Mouse (Mus musculus): ENCODE measurements at regions not wholly inside any gene's neighbourhood (a gene's known extent, or its start where the extent isn't known, plus 50 kb on each side); places are given as distances from the start of the nearest gene placed in this dataset.

DNA sequence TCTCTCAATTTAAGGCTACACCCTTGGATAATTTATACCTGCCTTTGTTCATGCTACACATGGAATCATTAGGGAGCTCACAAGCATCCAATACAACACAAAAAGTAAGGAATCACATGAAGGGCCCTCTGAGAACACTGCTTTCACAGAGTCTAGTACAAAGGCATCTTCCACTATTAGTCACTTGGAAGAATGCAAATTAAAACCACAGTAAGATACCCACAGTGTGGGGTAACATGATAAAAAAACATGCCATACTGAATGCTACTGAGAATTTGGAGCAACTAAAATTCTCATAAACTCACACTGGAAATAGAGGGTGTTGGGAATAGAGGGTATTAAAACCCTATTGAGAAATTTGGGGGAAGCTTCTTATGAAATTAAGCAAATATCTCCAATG lies 197.6 kb upstream of the Tent5a start:
- Histone ChIP-seq H3K9ac (no peak overlapping the region), H3K4me3 (ENCODE audit: low read depth, low read length) (no peak overlapping the region), H3K27me3 (ENCODE audit: insufficient read depth, low read length) (no peaks in the 10 kb centered on the region), H3K4me2 (no peak overlapping the region), H3K27ac (ENCODE audit: low read depth) (no peak overlapping the region), H3K9me3 (ENCODE audit: low read depth, low read length) (no peaks in the 10 kb centered on the region), H3K36me3 (ENCODE audit: insufficient read depth) (no peaks in the 10 kb centered on the region), H3K4me1 (ENCODE audit: insufficient read depth) (no peaks in the 10 kb centered on the region)
- ATAC-seq (ENCODE audit: insufficient read depth) (no peak), DNase-seq (no peak)
- no peak for TF ChIP-seq CTCF (IDR thresholded peaks at IDR 0.05; ENCODE audit: low read depth)

DNA sequence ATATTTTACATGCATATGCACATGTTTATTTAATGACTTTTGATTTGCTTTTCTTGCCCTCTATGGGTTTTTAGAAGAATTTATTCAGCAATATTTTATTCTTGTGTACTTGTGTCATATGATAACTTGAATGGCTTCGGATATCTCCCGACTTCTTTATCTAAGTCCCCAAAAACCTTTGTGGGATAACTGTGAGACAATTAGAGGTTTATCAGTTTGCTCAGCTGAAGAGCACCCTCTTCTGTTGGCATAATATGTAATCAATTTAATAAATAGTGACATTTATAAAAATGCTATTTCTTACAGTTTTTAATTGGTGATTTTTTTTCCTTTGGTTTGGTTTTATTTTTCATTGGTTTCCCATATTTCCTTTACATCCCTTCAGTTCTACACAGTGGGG lies 194.2 kb upstream of the Tent5a start:
- Histone ChIP-seq H3K9me3 (ENCODE audit: low read depth, low read length) (no peaks in the 10 kb centered on the region), H3K4me2 (no peak overlapping the region), H3K27ac (ENCODE audit: low read depth) (no peak overlapping the region), H3K9ac (no peak overlapping the region), H3K27me3 (ENCODE audit: insufficient read depth, low read length) (no peaks in the 10 kb centered on the region), H3K4me3 (ENCODE audit: low read depth, low read length) (no peak overlapping the region), H3K4me1 (ENCODE audit: insufficient read depth) (no peaks in the 10 kb centered on the region), H3K36me3 (ENCODE audit: insufficient read depth) (no peaks in the 10 kb centered on the region)
- no peak for ATAC-seq (ENCODE audit: insufficient read depth)
- WGBS, result 62% methylated on average over 2 of the region's 2 CpGs
- TF ChIP-seq CTCF (IDR thresholded peaks at IDR 0.05; ENCODE audit: low read depth), result no peak
- no peak for DNase-seq

DNA sequence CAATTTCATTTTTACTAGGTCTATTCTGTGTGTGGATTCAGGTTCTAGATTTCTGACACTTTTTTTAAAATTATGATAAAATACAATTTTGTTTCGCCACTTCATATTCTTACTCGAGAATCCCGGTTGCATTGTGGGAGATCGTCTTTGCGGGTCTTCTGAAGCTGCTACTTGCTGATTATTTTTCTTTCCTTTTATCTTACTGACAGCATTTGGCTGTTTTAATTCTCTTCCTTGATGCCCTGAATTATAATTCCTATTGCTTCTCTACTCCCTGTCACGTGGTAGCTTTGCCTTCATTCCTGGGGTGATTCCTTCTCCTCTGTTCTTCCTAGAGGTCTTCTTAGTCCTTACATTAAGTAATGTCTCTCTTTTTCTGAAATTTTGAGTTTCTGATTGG lies 193.8 kb upstream of the Tent5a start:
- Histone ChIP-seq H3K27ac (ENCODE audit: low read depth) (no peak overlapping the region), H3K9me3 (ENCODE audit: low read depth, low read length) (no peaks in the 10 kb centered on the region), H3K36me3 (ENCODE audit: insufficient read depth) (no peaks in the 10 kb centered on the region), H3K4me3 (ENCODE audit: low read depth, low read length) (no peak overlapping the region), H3K4me2 (no peak overlapping the region), H3K4me1 (ENCODE audit: insufficient read depth) (no peaks in the 10 kb centered on the region), H3K9ac (no peak overlapping the region), H3K27me3 (ENCODE audit: insufficient read depth, low read length) (no peaks in the 10 kb centered on the region)
- DNase-seq, result no peak
- whole genome bisulfite sequencing, result 70% methylated on average over 6 of the region's 6 CpGs
- no peak for ATAC-seq (ENCODE audit: insufficient read depth)
- TF ChIP-seq CTCF (IDR thresholded peaks at IDR 0.05; ENCODE audit: low read depth), result no peak

DNA sequence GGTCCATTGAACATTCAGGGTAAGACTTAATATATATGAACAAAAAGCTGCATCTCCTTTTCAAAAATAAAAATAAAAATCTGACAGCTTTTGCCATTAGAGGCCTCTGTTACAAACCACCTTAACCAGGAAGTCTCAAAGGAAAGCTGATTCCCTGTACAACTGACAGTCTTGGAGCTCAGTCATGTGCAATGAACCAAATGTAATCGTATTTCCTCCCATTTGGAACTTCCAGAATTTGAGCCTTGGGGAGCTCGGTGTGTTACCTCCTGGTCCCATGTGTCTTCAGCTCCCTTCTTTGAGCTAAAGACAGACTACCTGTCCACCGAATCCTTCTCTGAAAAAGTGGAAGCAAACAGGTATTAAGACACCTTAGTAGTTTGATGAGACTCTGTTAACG lies 171.9 kb upstream of the Tent5a start:
- H3K36me3 ChIP-seq (ENCODE audit: insufficient read depth), result no peaks in the 10 kb centered on the region
- DNase-seq, result no peak
- no peak overlapping the region for H3K4me2 ChIP-seq
- H3K27ac ChIP-seq (ENCODE audit: low read depth), result no peak overlapping the region
- no peak overlapping the region for H3K9ac ChIP-seq
- no peak for ATAC-seq (ENCODE audit: insufficient read depth)
- no peak overlapping the region for H3K4me3 ChIP-seq (ENCODE audit: low read depth, low read length)
- H3K4me1 ChIP-seq (ENCODE audit: insufficient read depth), result no peaks in the 10 kb centered on the region
- TF ChIP-seq CTCF (IDR thresholded peaks at IDR 0.05; ENCODE audit: low read depth), result no peak
- whole genome bisulfite sequencing, result 78% methylated on average over 4 of the region's 4 CpGs
- H3K9me3 ChIP-seq (ENCODE audit: low read depth, low read length), result no peaks in the 10 kb centered on the region
- no peaks in the 10 kb centered on the region for H3K27me3 ChIP-seq (ENCODE audit: insufficient read depth, low read length)

GRCm38 (mm10) chr9:85497348-85497747 lies 170.2 kb upstream of the Tent5a start:
- no peak overlapping the region for H3K9ac ChIP-seq
- H3K27ac ChIP-seq (ENCODE audit: low read depth), result no peak overlapping the region
- H3K27me3 ChIP-seq (ENCODE audit: insufficient read depth, low read length), result no peaks in the 10 kb centered on the region
- H3K4me2 ChIP-seq, result no peak overlapping the region
- 86% methylated on average over 1 of the region's 1 CpGs for WGBS
- no peak overlapping the region for H3K4me3 ChIP-seq (ENCODE audit: low read depth, low read length)
- no peak for TF ChIP-seq CTCF (IDR thresholded peaks at IDR 0.05; ENCODE audit: low read depth)
- H3K9me3 ChIP-seq (ENCODE audit: low read depth, low read length), result no peaks in the 10 kb centered on the region
- H3K4me1 ChIP-seq (ENCODE audit: insufficient read depth), result no peaks in the 10 kb centered on the region
- no peaks in the 10 kb centered on the region for H3K36me3 ChIP-seq (ENCODE audit: insufficient read depth)
- ATAC-seq (ENCODE audit: insufficient read depth), result no peak
- DNase-seq, result no peak

- no peak for TF ChIP-seq CTCF (IDR thresholded peaks at IDR 0.05; ENCODE audit: low read depth)
- H3K36me3 ChIP-seq (ENCODE audit: insufficient read depth), result no peaks in the 10 kb centered on the region
- ATAC-seq (ENCODE audit: insufficient read depth), result no peak
- H3K9me3 ChIP-seq (ENCODE audit: low read depth, low read length), result no peaks in the 10 kb centered on the region
- H3K4me1 ChIP-seq (ENCODE audit: insufficient read depth), result no peaks in the 10 kb centered on the region
- WGBS, result 50% methylated on average over 8 of the region's 8 CpGs
- no peak overlapping the region for H3K4me3 ChIP-seq (ENCODE audit: low read depth, low read length)
- no peak overlapping the region for H3K4me2 ChIP-seq
- H3K27me3 ChIP-seq (ENCODE audit: insufficient read depth, low read length), result no peaks in the 10 kb centered on the region
- H3K27ac ChIP-seq (ENCODE audit: low read depth), result no peak overlapping the region
- DNase-seq, result no peak
- H3K9ac ChIP-seq, result no peak overlapping the region
Measured at GRCm38 (mm10) chr9:85496506-85497239, 169.5 kb upstream of the Tent5a start.

GRCm38 (mm10) chr9:85495056-85495455 lies 167.9 kb upstream of the Tent5a start:
- no peak for ATAC-seq (ENCODE audit: insufficient read depth)

More at GRCm38 (mm10) chr9:85495056-85495455, 167.9 kb upstream of the Tent5a start:
- Histone ChIP-seq H3K4me2 (no peak overlapping the region), H3K36me3 (ENCODE audit: insufficient read depth) (no peaks in the 10 kb centered on the region), H3K9ac (no peak overlapping the region), H3K4me3 (ENCODE audit: low read depth, low read length) (no peak overlapping the region), H3K4me1 (ENCODE audit: insufficient read depth) (no peaks in the 10 kb centered on the region), H3K27ac (ENCODE audit: low read depth) (no peak overlapping the region), H3K27me3 (ENCODE audit: insufficient read depth, low read length) (no peaks in the 10 kb centered on the region), H3K9me3 (ENCODE audit: low read depth, low read length) (no peaks in the 10 kb centered on the region)
- WGBS, result 81% methylated on average over 4 of the region's 4 CpGs
- no peak for TF ChIP-seq CTCF (IDR thresholded peaks at IDR 0.05; ENCODE audit: low read depth)
- DNase-seq, result no peak

Data from lung, embryonic 14.5 days (tissue).